Mouse (Mus musculus): ENCODE measurements around the gene Hscb. TPM values are rescaled to one million over a fixed set of nuclear protein-coding genes. Genes with fewer than 3 reads are reported as not detected.
A peak's percentile ranks its signal among the peaks of the same experiment; 100 is the strongest.

The Hscb gene
- polyA plus RNA-seq, 1 experiment = 46.6 TPM

- Histone ChIP-seq H3K27ac (ENCODE audit: insufficient read depth, low read length) (no peak overlapping the region), H3K4me1 (ENCODE audit: control insufficient read depth, insufficient read depth, low read length) (peaks cover 12% of the 10 kb centered on the region), H3K27me3 (ENCODE audit: control insufficient read depth, insufficient read depth, low read length, poor library complexity, severe bottlenecking) (no peaks in the 10 kb centered on the region), H3K36me3 (ENCODE audit: control insufficient read depth, insufficient read depth, low read length, poor library complexity, severe bottlenecking) (peaks cover 63% of the 10 kb centered on the region), H3K9ac (ENCODE audit: low read depth, poor library complexity, severe bottlenecking) (no peak overlapping the region), H3K4me3 (ENCODE audit: low read depth, low read length) (no peak overlapping the region), H3K9me3 (replicated peaks; ENCODE audit: control insufficient read depth, insufficient read depth, low read length, poor library complexity, severe bottlenecking) (0 out of 2 replicates have a peak, but pooled peaks cover 4% of the 10 kb centered on the region)
- TF ChIP-seq POLR2A (IDR thresholded peaks at IDR 0.05; ENCODE audit: insufficient read depth, low read length) (no peak), CTCF (IDR thresholded peaks at IDR 0.05; ENCODE audit: low read depth, low read length) (no peak), EP300 (IDR thresholded peaks at IDR 0.05; ENCODE audit: insufficient read depth, low read depth, low read length) (no peak)
These were observed 41.9 kb downstream of the Hscb start for GRCm38 (mm10) chr5:110797696-110798095.

GRCm38 (mm10) chr5:110794363-110794762 lies 45.2 kb downstream of the Hscb start:
- H3K9ac ChIP-seq (ENCODE audit: low read depth, poor library complexity, severe bottlenecking) = no peak overlapping the region
- no peaks in the 10 kb centered on the region for H3K27me3 ChIP-seq (ENCODE audit: control insufficient read depth, insufficient read depth, low read length, poor library complexity, severe bottlenecking)
- H3K4me3 ChIP-seq (ENCODE audit: low read depth, low read length) = no peak overlapping the region
- H3K4me1 ChIP-seq (ENCODE audit: control insufficient read depth, insufficient read depth, low read length) = no peaks in the 10 kb centered on the region
- peaks cover 90% of the 10 kb centered on the region for H3K36me3 ChIP-seq (ENCODE audit: control insufficient read depth, insufficient read depth, low read length, poor library complexity, severe bottlenecking)
- H3K27ac ChIP-seq (ENCODE audit: insufficient read depth, low read length) = no peak overlapping the region
- TF ChIP-seq EP300 (IDR thresholded peaks at IDR 0.05; ENCODE audit: insufficient read depth, low read depth, low read length) (no peak), CTCF (IDR thresholded peaks at IDR 0.05; ENCODE audit: low read depth, low read length) (no peak), POLR2A (IDR thresholded peaks at IDR 0.05; ENCODE audit: insufficient read depth, low read length) (no peak)
- H3K9me3 ChIP-seq (replicated peaks; ENCODE audit: control insufficient read depth, insufficient read depth, low read length, poor library complexity, severe bottlenecking) = 0 out of 2 replicates have a peak, but pooled peaks cover 4% of the 10 kb centered on the region

- H3K9ac ChIP-seq (ENCODE audit: low read depth, poor library complexity, severe bottlenecking) = no peak overlapping the region
- no peak overlapping the region for H3K4me3 ChIP-seq (ENCODE audit: low read depth, low read length)
- peak; percentile 84 for TF ChIP-seq CTCF (IDR thresholded peaks at IDR 0.05; ENCODE audit: low read depth, low read length)
- no peak for TF ChIP-seq POLR2A (IDR thresholded peaks at IDR 0.05; ENCODE audit: insufficient read depth, low read length)
- H3K4me1 ChIP-seq (ENCODE audit: control insufficient read depth, insufficient read depth, low read length) = no peaks in the 10 kb centered on the region
- no peak overlapping the region for H3K27ac ChIP-seq (ENCODE audit: insufficient read depth, low read length)
- H3K9me3 ChIP-seq (replicated peaks; ENCODE audit: control insufficient read depth, insufficient read depth, low read length, poor library complexity, severe bottlenecking) = no peaks in the 10 kb centered on the region
- H3K27me3 ChIP-seq (ENCODE audit: control insufficient read depth, insufficient read depth, low read length, poor library complexity, severe bottlenecking) = no peaks in the 10 kb centered on the region
- H3K36me3 ChIP-seq (ENCODE audit: control insufficient read depth, insufficient read depth, low read length, poor library complexity, severe bottlenecking) = peaks cover 78% of the 10 kb centered on the region
These were observed 50.9 kb downstream of the Hscb start for GRCm38 (mm10) chr5:110788684-110789083.

- Histone ChIP-seq H3K27me3 (ENCODE audit: control insufficient read depth, insufficient read depth, low read length, poor library complexity, severe bottlenecking) (no peaks in the 10 kb centered on the region), H3K27ac (ENCODE audit: insufficient read depth, low read length) (no peak overlapping the region), H3K9ac (ENCODE audit: low read depth, poor library complexity, severe bottlenecking) (no peak overlapping the region), H3K4me1 (ENCODE audit: control insufficient read depth, insufficient read depth, low read length) (no peaks in the 10 kb centered on the region), H3K9me3 (replicated peaks; ENCODE audit: control insufficient read depth, insufficient read depth, low read length, poor library complexity, severe bottlenecking) (no peaks in the 10 kb centered on the region), H3K4me3 (ENCODE audit: low read depth, low read length) (no peak overlapping the region), H3K36me3 (ENCODE audit: control insufficient read depth, insufficient read depth, low read length, poor library complexity, severe bottlenecking) (peaks cover 53% of the 10 kb centered on the region)
- TF ChIP-seq CTCF (IDR thresholded peaks at IDR 0.05; ENCODE audit: low read depth, low read length) (peak; percentile 23), POLR2A (IDR thresholded peaks at IDR 0.05; ENCODE audit: insufficient read depth, low read length) (no peak)
These were observed 53.3 kb downstream of the Hscb start for GRCm38 (mm10) chr5:110786081-110786835.

- peaks cover 25% of the 10 kb centered on the region for H3K36me3 ChIP-seq (ENCODE audit: control insufficient read depth, insufficient read depth, low read length, poor library complexity, severe bottlenecking)
- H3K4me1 ChIP-seq (ENCODE audit: control insufficient read depth, insufficient read depth, low read length) = peaks cover 3% of the 10 kb centered on the region
- H3K9ac ChIP-seq (ENCODE audit: low read depth, poor library complexity, severe bottlenecking) = no peak overlapping the region
- H3K27ac ChIP-seq (ENCODE audit: insufficient read depth, low read length) = no peak overlapping the region
- no peaks in the 10 kb centered on the region for H3K9me3 ChIP-seq (replicated peaks; ENCODE audit: control insufficient read depth, insufficient read depth, low read length, poor library complexity, severe bottlenecking)
- H3K27me3 ChIP-seq (ENCODE audit: control insufficient read depth, insufficient read depth, low read length, poor library complexity, severe bottlenecking) = no peaks in the 10 kb centered on the region
- TF ChIP-seq CTCF (IDR thresholded peaks at IDR 0.05; ENCODE audit: low read depth, low read length) (no peak), POLR2A (IDR thresholded peaks at IDR 0.05; ENCODE audit: insufficient read depth, low read length) (no peak), EP300 (IDR thresholded peaks at IDR 0.05; ENCODE audit: insufficient read depth, low read depth, low read length) (no peak)
- no peak overlapping the region for H3K4me3 ChIP-seq (ENCODE audit: low read depth, low read length)
These were observed 56.4 kb downstream of the Hscb start for GRCm38 (mm10) chr5:110783150-110783549.

GRCm38 (mm10) chr5:110781529-110782238 lies 57.9 kb downstream of the Hscb start:
- Histone ChIP-seq H3K9ac (ENCODE audit: low read depth, poor library complexity, severe bottlenecking) (no peak overlapping the region), H3K36me3 (ENCODE audit: control insufficient read depth, insufficient read depth, low read length, poor library complexity, severe bottlenecking) (peaks cover 11% of the 10 kb centered on the region), H3K4me1 (ENCODE audit: control insufficient read depth, insufficient read depth, low read length) (peaks cover 3% of the 10 kb centered on the region), H3K9me3 (replicated peaks; ENCODE audit: control insufficient read depth, insufficient read depth, low read length, poor library complexity, severe bottlenecking) (no peaks in the 10 kb centered on the region), H3K27ac (ENCODE audit: insufficient read depth, low read length) (no peak overlapping the region), H3K27me3 (ENCODE audit: control insufficient read depth, insufficient read depth, low read length, poor library complexity, severe bottlenecking) (no peaks in the 10 kb centered on the region), H3K4me3 (ENCODE audit: low read depth, low read length) (no peak overlapping the region)
- no peak for TF ChIP-seq POLR2A (IDR thresholded peaks at IDR 0.05; ENCODE audit: insufficient read depth, low read length)
- no peak for TF ChIP-seq CTCF (IDR thresholded peaks at IDR 0.05; ENCODE audit: low read depth, low read length)
- TF ChIP-seq EP300 (IDR thresholded peaks at IDR 0.05; ENCODE audit: insufficient read depth, low read depth, low read length) = no peak
